Mouse (Mus musculus) thymus, postnatal 14 days (tissue): ENCODE data around the gene Hs1bp3.
A peak's percentile ranks its signal among the peaks of the same experiment; 100 is the strongest.

Source experiments
- DNase-seq: peaks from one replicate; pipeline ENCODE4 v3.0.0; 2021

Hs1bp3 gene

GRCm38 (mm10) chr12:8305258-8305657 is 8.0 kb upstream of the Hs1bp3 start:
- DNase-seq, result no peak

- DNase-seq, result peak; percentile 55
Measured at GRCm38 (mm10) chr12:8306432-8306831, 6.8 kb upstream of the Hs1bp3 start.

- DNase-seq, result no peak
Measured at GRCm38 (mm10) chr12:8306910-8307309, 6.3 kb upstream of the Hs1bp3 start.

GRCm38 (mm10) chr12:8310992-8311391 is 2.2 kb upstream of the Hs1bp3 start:
- DNase-seq, result no peak

GRCm38 (mm10) chr12:8312266-8312665 is 966 bp upstream of the Hs1bp3 start:
- no peak for DNase-seq

GRCm38 (mm10) chr12:8313773-8314172 is 541 bp downstream of the Hs1bp3 start:
- DNase-seq, result no peak

GRCm38 (mm10) chr12:8316541-8316940 is 3.3 kb downstream of the Hs1bp3 start:
- peak; percentile 21 for DNase-seq

- DNase-seq, result peak; percentile 74
Measured at GRCm38 (mm10) chr12:8320084-8320713, 7.0 kb downstream of the Hs1bp3 start.

GRCm38 (mm10) chr12:8321506-8321905 is 8.3 kb downstream of the Hs1bp3 start:
- no peak for DNase-seq

- DNase-seq, result no peak
Measured at GRCm38 (mm10) chr12:8324086-8324485, 10.9 kb downstream of the Hs1bp3 start.

- DNase-seq, result no peak
Measured at GRCm38 (mm10) chr12:8325245-8325942, 12.2 kb downstream of the Hs1bp3 start.

- DNase-seq, result no peak
Measured at GRCm38 (mm10) chr12:8325943-8326522, 12.8 kb downstream of the Hs1bp3 start.

GRCm38 (mm10) chr12:8326825-8327674 is 13.8 kb downstream of the Hs1bp3 start:
- DNase-seq, result peak; percentile 89

GRCm38 (mm10) chr12:8327675-8328053 is 14.4 kb downstream of the Hs1bp3 start:
- DNase-seq, result no peak

- no peak for DNase-seq
Measured at GRCm38 (mm10) chr12:8329236-8329635, 16.0 kb downstream of the Hs1bp3 start.

GRCm38 (mm10) chr12:8331489-8332173 is 18.4 kb downstream of the Hs1bp3 start:
- DNase-seq, result no peak

- DNase-seq, result no peak
Measured at GRCm38 (mm10) chr12:8332174-8332542, 18.9 kb downstream of the Hs1bp3 start.

- DNase-seq, result no peak
Measured at GRCm38 (mm10) chr12:8333617-8334016, 20.4 kb downstream of the Hs1bp3 start.

GRCm38 (mm10) chr12:8334261-8334660 is 21.0 kb downstream of the Hs1bp3 start:
- DNase-seq, result no peak

- no peak for DNase-seq
Measured at GRCm38 (mm10) chr12:8335503-8335902, 22.3 kb downstream of the Hs1bp3 start.

- DNase-seq, result no peak
Measured at GRCm38 (mm10) chr12:8336601-8337285, 23.5 kb downstream of the Hs1bp3 start.
